Mouse (Mus musculus): ENCODE measurements at regions not wholly inside any gene's neighbourhood (a gene's known extent, or its start where the extent isn't known, plus 50 kb on each side); places are given as distances from the start of the nearest gene placed in this dataset.

GRCm38 (mm10) chr4:89082838-89083237 lies 54.1 kb upstream of the Mtap start:
- Histone ChIP-seq H3K4me1 (ENCODE audit: control insufficient read depth, insufficient read depth, low read length) (no peaks in the 10 kb centered on the region), H3K9ac (ENCODE audit: low read length) (no peak overlapping the region), H3K36me3 (ENCODE audit: control insufficient read depth, insufficient read depth, low read length) (no peaks in the 10 kb centered on the region), H3K9me3 (replicated peaks; ENCODE audit: control insufficient read depth, low read length) (no peaks in the 10 kb centered on the region), H3K27me3 (ENCODE audit: control insufficient read depth, insufficient read depth, low read length) (no peaks in the 10 kb centered on the region), H3K4me3 (replicated peaks; ENCODE audit: low read length) (no peak overlapping the region), H3K27ac (ENCODE audit: low read length) (no peak overlapping the region), H3K4me2 (ENCODE audit: low read depth, low read length) (no peak overlapping the region)
- ATAC-seq (ENCODE audit: insufficient read depth, low FRiP score): no peak
- 58% methylated on average over 3 of the region's 3 CpGs for WGBS

- Histone ChIP-seq H3K4me1 (ENCODE audit: control insufficient read depth, insufficient read depth, low read length) (no peaks in the 10 kb centered on the region), H3K9me3 (replicated peaks; ENCODE audit: control insufficient read depth, low read length) (no peaks in the 10 kb centered on the region), H3K36me3 (ENCODE audit: control insufficient read depth, insufficient read depth, low read length) (no peaks in the 10 kb centered on the region), H3K27ac (ENCODE audit: low read length) (no peak overlapping the region), H3K4me2 (ENCODE audit: low read depth, low read length) (no peak overlapping the region), H3K9ac (ENCODE audit: low read length) (no peak overlapping the region), H3K4me3 (replicated peaks; ENCODE audit: low read length) (no peak overlapping the region), H3K27me3 (ENCODE audit: control insufficient read depth, insufficient read depth, low read length) (no peaks in the 10 kb centered on the region)
- 77% methylated on average over 9 of the region's 9 CpGs for WGBS
- ATAC-seq (ENCODE audit: insufficient read depth, low FRiP score): no peak
Measured at GRCm38 (mm10) chr4:89078485-89078884, 58.4 kb upstream of the Mtap start.

GRCm38 (mm10) chr4:89074705-89075104 lies 62.2 kb upstream of the Mtap start:
- H3K9ac ChIP-seq (ENCODE audit: low read length): no peak overlapping the region
- ATAC-seq (ENCODE audit: insufficient read depth, low FRiP score): no peak
- no peaks in the 10 kb centered on the region for H3K9me3 ChIP-seq (replicated peaks; ENCODE audit: control insufficient read depth, low read length)
- H3K36me3 ChIP-seq (ENCODE audit: control insufficient read depth, insufficient read depth, low read length): no peaks in the 10 kb centered on the region
- H3K27me3 ChIP-seq (ENCODE audit: control insufficient read depth, insufficient read depth, low read length): no peaks in the 10 kb centered on the region
- no peaks in the 10 kb centered on the region for H3K4me1 ChIP-seq (ENCODE audit: control insufficient read depth, insufficient read depth, low read length)
- H3K27ac ChIP-seq (ENCODE audit: low read length): no peak overlapping the region
- no peak overlapping the region for H3K4me2 ChIP-seq (ENCODE audit: low read depth, low read length)
- no peak overlapping the region for H3K4me3 ChIP-seq (replicated peaks; ENCODE audit: low read length)
- 43% methylated on average over 4 of the region's 4 CpGs for WGBS

- Histone ChIP-seq H3K9ac (ENCODE audit: low read length) (no peak overlapping the region), H3K27me3 (ENCODE audit: control insufficient read depth, insufficient read depth, low read length) (no peaks in the 10 kb centered on the region), H3K4me1 (ENCODE audit: control insufficient read depth, insufficient read depth, low read length) (no peaks in the 10 kb centered on the region), H3K4me2 (ENCODE audit: low read depth, low read length) (no peak overlapping the region), H3K36me3 (ENCODE audit: control insufficient read depth, insufficient read depth, low read length) (no peaks in the 10 kb centered on the region), H3K9me3 (replicated peaks; ENCODE audit: control insufficient read depth, low read length) (no peaks in the 10 kb centered on the region), H3K27ac (ENCODE audit: low read length) (no peak overlapping the region), H3K4me3 (replicated peaks; ENCODE audit: low read length) (no peak overlapping the region)
- WGBS: 74% methylated on average over 2 of the region's 2 CpGs
- no peak for ATAC-seq (ENCODE audit: insufficient read depth, low FRiP score)
Measured at GRCm38 (mm10) chr4:89070430-89070829, 66.5 kb upstream of the Mtap start.

- H3K4me3 ChIP-seq (replicated peaks; ENCODE audit: low read length): no peak overlapping the region
- WGBS: 80% methylated on average over 7 of the region's 7 CpGs
- no peaks in the 10 kb centered on the region for H3K9me3 ChIP-seq (replicated peaks; ENCODE audit: control insufficient read depth, low read length)
- H3K9ac ChIP-seq (ENCODE audit: low read length): no peak overlapping the region
- no peak overlapping the region for H3K27ac ChIP-seq (ENCODE audit: low read length)
- no peaks in the 10 kb centered on the region for H3K4me1 ChIP-seq (ENCODE audit: control insufficient read depth, insufficient read depth, low read length)
- no peak for ATAC-seq (ENCODE audit: insufficient read depth, low FRiP score)
- no peaks in the 10 kb centered on the region for H3K36me3 ChIP-seq (ENCODE audit: control insufficient read depth, insufficient read depth, low read length)
- H3K27me3 ChIP-seq (ENCODE audit: control insufficient read depth, insufficient read depth, low read length): no peaks in the 10 kb centered on the region
- H3K4me2 ChIP-seq (ENCODE audit: low read depth, low read length): no peak overlapping the region
Measured at GRCm38 (mm10) chr4:89064401-89064800, 72.5 kb upstream of the Mtap start.

GRCm38 (mm10) chr4:89062384-89062783 lies 74.5 kb upstream of the Mtap start:
- WGBS: 75% methylated on average over 1 of the region's 1 CpGs
- no peak overlapping the region for H3K27ac ChIP-seq (ENCODE audit: low read length)
- no peak for ATAC-seq (ENCODE audit: insufficient read depth, low FRiP score)

GRCm38 (mm10) chr4:89061619-89062018 lies 75.3 kb upstream of the Mtap start:
- Histone ChIP-seq H3K27me3 (ENCODE audit: control insufficient read depth, insufficient read depth, low read length) (no peaks in the 10 kb centered on the region), H3K9ac (ENCODE audit: low read length) (no peak overlapping the region), H3K4me1 (ENCODE audit: control insufficient read depth, insufficient read depth, low read length) (no peaks in the 10 kb centered on the region), H3K4me3 (replicated peaks; ENCODE audit: low read length) (no peak overlapping the region), H3K4me2 (ENCODE audit: low read depth, low read length) (no peak overlapping the region), H3K27ac (ENCODE audit: low read length) (no peak overlapping the region), H3K9me3 (replicated peaks; ENCODE audit: control insufficient read depth, low read length) (no peaks in the 10 kb centered on the region), H3K36me3 (ENCODE audit: control insufficient read depth, insufficient read depth, low read length) (no peaks in the 10 kb centered on the region)
- ATAC-seq (ENCODE audit: insufficient read depth, low FRiP score): no peak
- 70% methylated on average over 4 of the region's 4 CpGs for WGBS

More at GRCm38 (mm10) chr4:89062384-89062783, 74.5 kb upstream of the Mtap start:
- no peaks in the 10 kb centered on the region for H3K36me3 ChIP-seq (ENCODE audit: control insufficient read depth, insufficient read depth, low read length)
- H3K4me3 ChIP-seq (replicated peaks; ENCODE audit: low read length): no peak overlapping the region
- no peaks in the 10 kb centered on the region for H3K27me3 ChIP-seq (ENCODE audit: control insufficient read depth, insufficient read depth, low read length)
- H3K4me1 ChIP-seq (ENCODE audit: control insufficient read depth, insufficient read depth, low read length): no peaks in the 10 kb centered on the region
- H3K9ac ChIP-seq (ENCODE audit: low read length): no peak overlapping the region
- H3K4me2 ChIP-seq (ENCODE audit: low read depth, low read length): no peak overlapping the region
- H3K9me3 ChIP-seq (replicated peaks; ENCODE audit: control insufficient read depth, low read length): no peaks in the 10 kb centered on the region

GRCm38 (mm10) chr4:89057573-89057972 lies 79.3 kb upstream of the Mtap start:
- Histone ChIP-seq H3K4me3 (replicated peaks; ENCODE audit: low read length) (no peak overlapping the region), H3K36me3 (ENCODE audit: control insufficient read depth, insufficient read depth, low read length) (no peaks in the 10 kb centered on the region), H3K9ac (ENCODE audit: low read length) (no peak overlapping the region), H3K4me1 (ENCODE audit: control insufficient read depth, insufficient read depth, low read length) (no peaks in the 10 kb centered on the region), H3K27ac (ENCODE audit: low read length) (no peak overlapping the region), H3K9me3 (replicated peaks; ENCODE audit: control insufficient read depth, low read length) (no peaks in the 10 kb centered on the region), H3K4me2 (ENCODE audit: low read depth, low read length) (no peak overlapping the region), H3K27me3 (ENCODE audit: control insufficient read depth, insufficient read depth, low read length) (no peaks in the 10 kb centered on the region)
- ATAC-seq (ENCODE audit: insufficient read depth, low FRiP score): no peak

GRCm38 (mm10) chr4:89057135-89057534 lies 79.8 kb upstream of the Mtap start:
- H3K9ac ChIP-seq (ENCODE audit: low read length): no peak overlapping the region
- WGBS: 52% methylated on average over 1 of the region's 1 CpGs
- H3K4me3 ChIP-seq (replicated peaks; ENCODE audit: low read length): no peak overlapping the region
- H3K4me1 ChIP-seq (ENCODE audit: control insufficient read depth, insufficient read depth, low read length): no peaks in the 10 kb centered on the region
- ATAC-seq (ENCODE audit: insufficient read depth, low FRiP score): no peak
- H3K27ac ChIP-seq (ENCODE audit: low read length): no peak overlapping the region
- no peaks in the 10 kb centered on the region for H3K9me3 ChIP-seq (replicated peaks; ENCODE audit: control insufficient read depth, low read length)
- no peaks in the 10 kb centered on the region for H3K27me3 ChIP-seq (ENCODE audit: control insufficient read depth, insufficient read depth, low read length)
- H3K36me3 ChIP-seq (ENCODE audit: control insufficient read depth, insufficient read depth, low read length): no peaks in the 10 kb centered on the region
- H3K4me2 ChIP-seq (ENCODE audit: low read depth, low read length): no peak overlapping the region

GRCm38 (mm10) chr4:89055969-89056368 lies 81.0 kb upstream of the Mtap start:
- Histone ChIP-seq H3K36me3 (ENCODE audit: control insufficient read depth, insufficient read depth, low read length) (no peaks in the 10 kb centered on the region), H3K4me3 (replicated peaks; ENCODE audit: low read length) (no peak overlapping the region), H3K4me1 (ENCODE audit: control insufficient read depth, insufficient read depth, low read length) (no peaks in the 10 kb centered on the region), H3K9ac (ENCODE audit: low read length) (no peak overlapping the region), H3K27ac (ENCODE audit: low read length) (no peak overlapping the region), H3K27me3 (ENCODE audit: control insufficient read depth, insufficient read depth, low read length) (no peaks in the 10 kb centered on the region), H3K9me3 (replicated peaks; ENCODE audit: control insufficient read depth, low read length) (no peaks in the 10 kb centered on the region), H3K4me2 (ENCODE audit: low read depth, low read length) (no peak overlapping the region)
- 74% methylated on average over 3 of the region's 3 CpGs for WGBS
- ATAC-seq (ENCODE audit: insufficient read depth, low FRiP score): no peak
